Mouse (Mus musculus): ENCODE measurements around the gene Prkn. TPM values are rescaled to one million over a fixed set of nuclear protein-coding genes. Genes with fewer than 3 reads are reported as not detected.
"Not testable (repeated sequence)": the region's sequence is repeated elsewhere in the genome, so short reads cannot be mapped to it uniquely, and the experiment has no call there.

Prkn gene
- polyA plus RNA-seq, 1 experiment: 1.00 TPM

DNA sequence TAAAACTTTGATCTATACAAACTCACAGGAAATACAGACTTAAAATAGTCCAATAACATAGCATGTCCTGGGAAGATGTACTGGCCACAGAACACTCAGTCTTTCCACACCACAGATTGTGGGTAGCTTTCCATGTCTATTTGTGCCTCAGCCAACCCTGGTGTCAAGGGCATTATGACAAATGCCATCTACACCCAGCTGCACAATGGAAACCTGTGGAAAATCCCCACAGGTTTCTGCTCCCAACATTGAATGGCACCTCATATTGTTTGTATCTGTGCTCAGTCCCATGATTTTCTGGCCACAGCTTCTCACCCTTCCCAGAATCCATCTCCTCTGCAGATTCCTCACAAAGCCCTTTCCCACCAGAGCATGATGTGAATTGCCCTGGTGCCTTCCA lies 347.2 kb downstream of the Prkn start:
- Histone ChIP-seq H3K27me3 (replicated peaks) (no peaks in the 10 kb centered on the region), H3K36me3 (replicated peaks; ENCODE audit: low read length) (no peaks in the 10 kb centered on the region), H3K4me1 (no peaks in the 10 kb centered on the region), H3K4me3 (replicated peaks) (no peak overlapping the region), H3K9me3 (peaks cover 6% of the 10 kb centered on the region; the same call in 1 of the 2 replicates)
- no peak for TF ChIP-seq GATA1 (IDR thresholded peaks at IDR 0.05; ENCODE audit: borderline replicate concordance, low read length)
- TF ChIP-seq FLI1 (IDR thresholded peaks at IDR 0.05; ENCODE audit: low read length): no peak

DNA sequence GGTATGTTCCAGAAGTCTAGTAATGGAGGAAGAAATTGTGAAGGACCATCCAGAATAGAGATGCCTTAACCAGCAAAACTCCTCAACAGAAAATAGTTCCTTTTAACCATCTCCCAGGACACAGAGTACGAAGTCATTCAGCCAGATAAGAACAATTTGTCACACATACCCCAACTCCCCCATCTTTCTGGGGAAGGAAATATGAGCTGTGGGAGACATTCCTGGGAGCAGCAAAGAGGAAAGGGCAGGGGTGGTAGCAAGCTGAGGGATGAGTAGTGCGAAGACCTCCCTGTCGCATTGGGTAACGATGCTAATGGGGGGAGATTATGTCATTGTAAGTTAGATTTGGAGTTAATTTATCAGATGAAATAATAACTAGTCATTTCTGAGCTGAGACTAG lies 348.3 kb downstream of the Prkn start:
- Histone ChIP-seq H3K9me3 (peaks cover 6% of the 10 kb centered on the region; the same call in 1 of the 2 replicates), H3K4me3 (replicated peaks) (no peak overlapping the region), H3K36me3 (replicated peaks; ENCODE audit: low read length) (no peaks in the 10 kb centered on the region), H3K27me3 (replicated peaks) (no peaks in the 10 kb centered on the region), H3K4me1 (no peaks in the 10 kb centered on the region)
- TF ChIP-seq GATA1 (IDR thresholded peaks at IDR 0.05; ENCODE audit: borderline replicate concordance, low read length): no peak
- no peak for TF ChIP-seq FLI1 (IDR thresholded peaks at IDR 0.05; ENCODE audit: low read length)

GRCm38 (mm10) chr17:11190306-11190705 lies 350.1 kb downstream of the Prkn start:
- Histone ChIP-seq H3K4me1 (no peaks in the 10 kb centered on the region), H3K27me3 (replicated peaks) (no peaks in the 10 kb centered on the region), H3K9me3 (peaks cover 16% of the 10 kb centered on the region; the same call in 1 of the 2 replicates), H3K36me3 (replicated peaks; ENCODE audit: low read length) (no peaks in the 10 kb centered on the region), H3K4me3 (replicated peaks) (no peak overlapping the region)
- no peak for TF ChIP-seq GATA1 (IDR thresholded peaks at IDR 0.05; ENCODE audit: borderline replicate concordance, low read length)
- no peak for TF ChIP-seq FLI1 (IDR thresholded peaks at IDR 0.05; ENCODE audit: low read length)

- H3K9me3 ChIP-seq: peaks cover 10% of the 10 kb centered on the region; the same call in 1 of the 2 replicates
- no peaks in the 10 kb centered on the region for H3K27me3 ChIP-seq (replicated peaks)
- no peak for TF ChIP-seq FLI1 (IDR thresholded peaks at IDR 0.05; ENCODE audit: low read length)
- TF ChIP-seq GATA1 (IDR thresholded peaks at IDR 0.05; ENCODE audit: borderline replicate concordance, low read length): no peak
- no peak overlapping the region for H3K4me3 ChIP-seq (replicated peaks)
- H3K36me3 ChIP-seq (replicated peaks; ENCODE audit: low read length): no peaks in the 10 kb centered on the region
- H3K4me1 ChIP-seq: no peaks in the 10 kb centered on the region
Measured at GRCm38 (mm10) chr17:11198134-11198533, 357.9 kb downstream of the Prkn start.

GRCm38 (mm10) chr17:11209063-11209462 lies 368.9 kb downstream of the Prkn start:
- not testable (repeated sequence) for H3K4me3 ChIP-seq (replicated peaks); H3K4me1 ChIP-seq; H3K27me3 ChIP-seq (replicated peaks); H3K36me3 ChIP-seq (replicated peaks; ENCODE audit: low read length)
- peaks cover 15% of the 10 kb centered on the region; the same call in 1 of the 2 replicates for H3K9me3 ChIP-seq

DNA sequence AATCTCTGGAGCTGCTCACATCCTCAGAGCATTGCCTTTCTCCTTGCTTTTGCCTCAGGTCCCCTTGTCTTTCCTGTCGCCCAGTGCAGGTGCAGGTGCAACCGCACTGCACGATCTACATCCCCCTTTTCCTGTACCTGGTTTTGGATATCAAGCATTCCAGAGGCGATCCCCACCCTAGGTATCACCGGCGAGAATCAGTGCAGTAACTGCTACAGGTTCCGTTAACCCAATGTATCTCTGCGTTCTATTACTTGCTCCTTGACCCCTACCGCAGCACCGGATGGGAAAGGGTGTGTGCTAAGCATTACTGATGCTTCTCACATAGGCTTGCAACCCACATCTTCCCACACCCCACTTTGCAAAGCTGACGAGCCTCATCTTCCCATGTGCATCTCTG lies 370.8 kb downstream of the Prkn start:
- peaks cover 11% of the 10 kb centered on the region; the same call in 1 of the 2 replicates for H3K9me3 ChIP-seq
- no peaks in the 10 kb centered on the region for H3K4me1 ChIP-seq
- H3K4me3 ChIP-seq (replicated peaks): no peak overlapping the region
- H3K27me3 ChIP-seq (replicated peaks): no peaks in the 10 kb centered on the region
- TF ChIP-seq GATA1 (IDR thresholded peaks at IDR 0.05; ENCODE audit: borderline replicate concordance, low read length) (no peak), FLI1 (IDR thresholded peaks at IDR 0.05; ENCODE audit: low read length) (no peak)
- H3K36me3 ChIP-seq (replicated peaks; ENCODE audit: low read length): no peaks in the 10 kb centered on the region

- no peaks in the 10 kb centered on the region for H3K27me3 ChIP-seq (replicated peaks)
- TF ChIP-seq GATA1 (IDR thresholded peaks at IDR 0.05; ENCODE audit: borderline replicate concordance, low read length): no peak
Measured at GRCm38 (mm10) chr17:11211591-11211990, 371.4 kb downstream of the Prkn start.

DNA sequence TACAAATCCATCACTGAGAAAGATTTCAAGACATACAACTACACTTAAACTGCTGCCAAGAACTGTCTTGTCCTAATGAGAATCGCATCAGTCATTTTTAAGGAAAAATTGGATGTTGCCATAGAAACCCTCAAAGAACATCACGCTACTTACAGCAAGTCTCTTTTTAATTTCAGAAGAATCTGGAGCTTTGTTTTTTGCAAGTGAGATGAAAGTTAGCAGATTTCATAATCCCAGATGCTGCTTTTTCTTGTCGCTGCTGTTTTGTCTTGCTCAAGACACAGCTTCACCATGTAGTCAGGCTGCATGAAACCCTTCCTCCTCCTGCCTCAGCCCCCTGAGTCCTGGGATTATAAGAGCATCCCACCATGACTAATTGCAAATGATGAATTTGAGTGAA lies 373.5 kb downstream of the Prkn start:
- Histone ChIP-seq H3K36me3 (replicated peaks; ENCODE audit: low read length) (no peaks in the 10 kb centered on the region), H3K4me1 (no peaks in the 10 kb centered on the region), H3K27me3 (replicated peaks) (no peaks in the 10 kb centered on the region), H3K4me3 (replicated peaks) (no peak overlapping the region), H3K9me3 (peaks cover 10% of the 10 kb centered on the region; the same call in 1 of the 2 replicates)
- TF ChIP-seq FLI1 (IDR thresholded peaks at IDR 0.05; ENCODE audit: low read length) (no peak), GATA1 (IDR thresholded peaks at IDR 0.05; ENCODE audit: borderline replicate concordance, low read length) (no peak)

More at GRCm38 (mm10) chr17:11211591-11211990, 371.4 kb downstream of the Prkn start:
- H3K4me1 ChIP-seq: no peaks in the 10 kb centered on the region
- H3K4me3 ChIP-seq (replicated peaks): no peak overlapping the region
- H3K9me3 ChIP-seq: peaks cover 11% of the 10 kb centered on the region; the same call in 1 of the 2 replicates
- H3K36me3 ChIP-seq (replicated peaks; ENCODE audit: low read length): no peaks in the 10 kb centered on the region

DNA sequence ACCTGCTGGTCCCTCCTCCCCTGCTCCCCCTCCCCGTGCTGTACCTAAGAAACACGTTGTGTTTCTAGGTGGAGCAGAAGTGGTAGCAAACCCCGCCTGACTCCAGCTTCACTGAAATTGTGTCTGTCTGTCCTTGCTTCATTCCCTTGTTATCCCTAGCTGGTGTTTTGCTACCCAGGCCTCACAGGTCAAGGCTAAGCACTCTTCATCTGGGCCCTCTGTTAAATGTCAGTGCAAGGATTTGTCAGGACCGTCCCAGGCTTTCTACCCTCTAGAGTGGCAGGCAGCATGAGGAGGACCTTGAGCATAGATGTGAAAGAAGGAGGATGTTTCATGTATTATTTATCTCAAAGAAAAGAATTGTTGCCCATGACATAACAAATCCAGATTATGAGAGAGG lies 388.8 kb downstream of the Prkn start:
- TF ChIP-seq GATA1 (IDR thresholded peaks at IDR 0.05; ENCODE audit: borderline replicate concordance, low read length): no peak
- TF ChIP-seq FLI1 (IDR thresholded peaks at IDR 0.05; ENCODE audit: low read length): no peak
- no peaks in the 10 kb centered on the region for H3K4me1 ChIP-seq
- H3K4me3 ChIP-seq (replicated peaks): no peak overlapping the region
- no peaks in the 10 kb centered on the region for H3K36me3 ChIP-seq (replicated peaks; ENCODE audit: low read length)
- peaks cover 3% of the 10 kb centered on the region; the same call in 1 of the 2 replicates for H3K9me3 ChIP-seq
- H3K27me3 ChIP-seq (replicated peaks): no peaks in the 10 kb centered on the region

DNA sequence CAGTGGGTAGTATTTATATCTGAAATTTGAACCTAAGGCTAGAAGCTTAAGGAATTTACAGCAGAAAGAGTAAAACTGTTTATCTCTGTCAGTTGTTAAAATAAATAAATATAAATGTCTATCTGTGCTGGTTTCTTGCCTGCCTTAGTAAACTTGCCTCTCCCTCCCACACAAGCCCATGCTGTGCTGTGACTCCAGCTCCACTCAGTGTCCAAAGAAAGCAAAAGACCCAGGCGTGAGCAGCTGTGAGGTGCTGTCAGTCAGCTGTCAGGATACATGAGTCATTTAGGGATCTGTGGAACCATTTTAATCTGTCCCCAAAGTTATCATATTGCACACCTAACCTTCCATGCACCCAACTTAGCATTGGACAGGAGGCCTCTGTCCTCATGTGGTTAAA lies 389.2 kb downstream of the Prkn start:
- Histone ChIP-seq H3K9me3 (peaks cover 3% of the 10 kb centered on the region; the same call in 1 of the 2 replicates), H3K4me3 (replicated peaks) (no peak overlapping the region), H3K36me3 (replicated peaks; ENCODE audit: low read length) (no peaks in the 10 kb centered on the region), H3K4me1 (no peaks in the 10 kb centered on the region), H3K27me3 (replicated peaks) (no peaks in the 10 kb centered on the region)
- TF ChIP-seq GATA1 (IDR thresholded peaks at IDR 0.05; ENCODE audit: borderline replicate concordance, low read length): no peak
